Mouse (Mus musculus): ENCODE results near the gene Krt23. TPM values are rescaled to one million over a fixed set of nuclear protein-coding genes. Genes with fewer than 3 reads are reported as not detected.

Krt23 gene
- total RNA-seq, 2 experiments from 2014 or later: not detected

GRCm38 (mm10) chr11:99454044-99454443 lies 38.9 kb downstream of the Krt23 start:
- no peak for DNase-seq (ENCODE audit: low spot score in 2 of 2)

GRCm38 (mm10) chr11:99448769-99449168 lies 44.2 kb downstream of the Krt23 start:
- no peak for DNase-seq (ENCODE audit: low spot score in 2 of 2)

- no peak for DNase-seq (ENCODE audit: low spot score in 2 of 2)
Observed at GRCm38 (mm10) chr11:99441220-99441619, 51.7 kb downstream of the Krt23 start.

GRCm38 (mm10) chr11:99439465-99439864 lies 53.5 kb downstream of the Krt23 start:
- DNase-seq (ENCODE audit: low spot score in 2 of 2): no peak

- no peak for DNase-seq (ENCODE audit: low spot score in 2 of 2)
Observed at GRCm38 (mm10) chr11:99437972-99438371, 55.0 kb downstream of the Krt23 start, which contains the start of gene Krt20. Gene Krt20, minus strand, starts transcription at chr11:99438150.

GRCm38 (mm10) chr11:99436625-99437024 lies 56.3 kb downstream of the Krt23 start:
- no peak for DNase-seq (ENCODE audit: low spot score in 2 of 2)

- DNase-seq (ENCODE audit: low spot score in 2 of 2): peak in 1 of 2 experiments; percentile 33
Observed at GRCm38 (mm10) chr11:99430670-99431069, 62.3 kb downstream of the Krt23 start.

Other genes starting within 250 kb of the Krt23 start
- 10 to 100 TPM; 28.3 to 32.0 TPM for gene Krt222, start 249.1 kb downstream of the Krt23 start, total RNA-seq (2021)
- gene Krt24, start 207.9 kb downstream of the Krt23 start, total RNA-seq (2021): not detected
- gene Krt25, start 170.2 kb downstream of the Krt23 start, total RNA-seq (2021): not detected
- gene Krt26, start 155.2 kb downstream of the Krt23 start, total RNA-seq (2021): not detected
- not detected for gene Krt27, start 142.0 kb downstream of the Krt23 start, total RNA-seq (2021)
- not detected for gene Krt28, start 118.2 kb downstream of the Krt23 start, total RNA-seq (2021)
- 10 to 100 TPM; 11.0 to 12.5 TPM for gene Krt10, start 103.8 kb downstream of the Krt23 start, total RNA-seq (2021)
- 10 to 100 TPM; 10.8 to 12.0 TPM for gene Krt12, start 70.9 kb downstream of the Krt23 start, total RNA-seq (2021)
- gene Krt20, start 55.0 kb downstream of the Krt23 start, total RNA-seq (2021): not detected
- gene Krt39, start 28.2 kb upstream of the Krt23 start, total RNA-seq (2021): not detected
- gene Krt40, start 50.0 kb upstream of the Krt23 start, total RNA-seq (2021): not detected
- not detected for gene Krtap3-3, start 57.7 kb upstream of the Krt23 start, total RNA-seq (2021)
- not detected for gene Krtap3-2, start 63.7 kb upstream of the Krt23 start, total RNA-seq (2021)
- not detected for gene Gm11939, start 66.3 kb upstream of the Krt23 start, total RNA-seq (2021)
- gene Krtap3-1, start 73.5 kb upstream of the Krt23 start, total RNA-seq (2021): not detected
- gene Krtap1-5, start 87.9 kb upstream of the Krt23 start, total RNA-seq (2021): not detected
- not detected for gene Krtap1-4, start 90.5 kb upstream of the Krt23 start, total RNA-seq (2021)
- gene Krtap1-3, start 98.2 kb upstream of the Krt23 start, total RNA-seq (2021): not detected
- gene Krtap9-3, start 105.0 kb upstream of the Krt23 start, total RNA-seq (2021): not detected
- not detected for gene Gm11938, start 110.2 kb upstream of the Krt23 start, total RNA-seq (2021)
- not detected for gene Gm11937, start 117.1 kb upstream of the Krt23 start, total RNA-seq (2021)
- not detected for gene Krtap2-4, start 121.7 kb upstream of the Krt23 start, total RNA-seq (2021)
- gene Gm11562, start 127.3 kb upstream of the Krt23 start, total RNA-seq (2021): not detected
- gene Krtap4-1, start 135.1 kb upstream of the Krt23 start, total RNA-seq (2021): not detected
- gene Krtap4-2, start 141.9 kb upstream of the Krt23 start, total RNA-seq (2021): not detected
- gene Krtap4-7, start 151.0 kb upstream of the Krt23 start, total RNA-seq (2021): not detected
- gene Gm11555, start 157.1 kb upstream of the Krt23 start, total RNA-seq (2021): not detected
- not detected for gene Gm11563, start 165.8 kb upstream of the Krt23 start, total RNA-seq (2021)
- gene Krtap4-6, start 172.8 kb upstream of the Krt23 start, total RNA-seq (2021): not detected
- not detected for gene Gm14190, start 197.6 kb upstream of the Krt23 start, total RNA-seq (2021)
- not detected for gene Gm14180, start 241.2 kb upstream of the Krt23 start, total RNA-seq (2021)